Mouse (Mus musculus): Measurements from ENCODE around the gene Nxph3.

The Nxph3 gene

GRCm38 (mm10) chr11:95519299-95519698 lies 4.9 kb upstream of the Nxph3 start:
- 76% methylated on average over 10 of the region's 10 CpGs for WGBS

- 68% methylated on average over 6 of the region's 6 CpGs for WGBS
These were observed 2.8 kb upstream of the Nxph3 start for GRCm38 (mm10) chr11:95517162-95517561.

- WGBS: 30% methylated on average over 5 of the region's 5 CpGs
These were observed 2.1 kb upstream of the Nxph3 start for GRCm38 (mm10) chr11:95516491-95516911.

- WGBS: 55% methylated on average over 17 of the region's 17 CpGs
These were observed 1.3 kb upstream of the Nxph3 start for GRCm38 (mm10) chr11:95515376-95516323.

- WGBS: 2% methylated on average over 65 of the region's 66 CpGs
These were observed 691 bp downstream of the Nxph3 start for GRCm38 (mm10) chr11:95513461-95514297.

- 83% methylated on average over 6 of the region's 6 CpGs for WGBS
These were observed 2.0 kb downstream of the Nxph3 start for GRCm38 (mm10) chr11:95512383-95512782.

- 80% methylated on average over 1 of the region's 1 CpGs for WGBS
These were observed 2.5 kb downstream of the Nxph3 start for GRCm38 (mm10) chr11:95511919-95512318.

GRCm38 (mm10) chr11:95510631-95511030 lies 3.7 kb downstream of the Nxph3 start:
- 90% methylated on average over 12 of the region's 12 CpGs for WGBS

GRCm38 (mm10) chr11:95509126-95509717 lies 5.1 kb downstream of the Nxph3 start:
- WGBS: 70% methylated on average over 6 of the region's 6 CpGs

GRCm38 (mm10) chr11:95508211-95508926 lies 6.0 kb downstream of the Nxph3 start:
- WGBS: 49% methylated on average over 13 of the region's 13 CpGs

GRCm38 (mm10) chr11:95507785-95508184 lies 6.6 kb downstream of the Nxph3 start:
- 81% methylated on average over 5 of the region's 5 CpGs for WGBS

GRCm38 (mm10) chr11:95507041-95507716 lies 7.2 kb downstream of the Nxph3 start:
- WGBS: 37% methylated on average over 12 of the region's 12 CpGs

- WGBS: 47% methylated on average over 6 of the region's 6 CpGs
These were observed 10.1 kb downstream of the Nxph3 start for GRCm38 (mm10) chr11:95504271-95504731.

- 45% methylated on average over 10 of the region's 10 CpGs for WGBS
These were observed 10.7 kb downstream of the Nxph3 start for GRCm38 (mm10) chr11:95503581-95504180.

GRCm38 (mm10) chr11:95501826-95502225 lies 12.5 kb downstream of the Nxph3 start:
- 83% methylated on average over 8 of the region's 8 CpGs for WGBS

GRCm38 (mm10) chr11:95500836-95501235 lies 13.5 kb downstream of the Nxph3 start:
- 21% methylated on average over 3 of the region's 3 CpGs for WGBS

- 33% methylated on average over 4 of the region's 4 CpGs for WGBS
These were observed 14.0 kb downstream of the Nxph3 start for GRCm38 (mm10) chr11:95500412-95500811.

GRCm38 (mm10) chr11:95497921-95498320 lies 16.4 kb downstream of the Nxph3 start:
- 84% methylated on average over 5 of the region's 5 CpGs for WGBS

- 93% methylated on average over 9 of the region's 9 CpGs for WGBS
These were observed 18.5 kb downstream of the Nxph3 start for GRCm38 (mm10) chr11:95495883-95496282.

- 43% methylated on average over 3 of the region's 3 CpGs for WGBS
These were observed 20.0 kb downstream of the Nxph3 start for GRCm38 (mm10) chr11:95494374-95494773.

Measured in cerebral cortex, adult 2 months (tissue).